Mouse (Mus musculus): ENCODE measurements around the gene Zranb1.
A peak's percentile ranks its signal among the peaks of the same experiment; 100 is the strongest.

Zranb1 gene

DNA sequence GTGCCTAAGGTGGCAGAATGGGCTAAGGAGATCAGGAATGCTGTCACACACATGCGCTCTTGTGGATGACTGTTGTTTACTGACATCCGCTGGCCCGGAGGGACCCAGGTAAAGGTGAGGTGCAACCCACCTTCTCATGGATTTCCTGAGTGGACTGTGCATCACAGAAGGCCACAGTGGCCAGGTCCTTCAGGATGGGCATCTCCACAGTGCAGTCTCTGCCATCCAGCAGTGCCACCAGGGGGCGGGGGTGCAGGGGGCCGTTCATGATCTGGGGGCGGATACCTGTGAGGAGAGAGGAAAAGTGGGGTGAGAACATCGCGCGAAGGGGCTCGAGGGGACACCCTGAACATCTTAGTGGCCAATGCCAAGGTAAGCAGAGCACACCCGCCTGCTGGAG is 68.1 kb downstream of the Zranb1 start:
- peak; percentile 12 to 58 for DNase-seq (ENCODE audit: low spot score in 2 of 2)

- peak in 1 of 2 experiments; percentile 49 for DNase-seq (ENCODE audit: low spot score in 2 of 2)
Measured at GRCm38 (mm10) chr7:133001388-133001787, 70.4 kb downstream of the Zranb1 start.

GRCm38 (mm10) chr7:133002271-133002670 is 71.3 kb downstream of the Zranb1 start:
- DNase-seq (ENCODE audit: low spot score in 2 of 2), result no peak

- DNase-seq (ENCODE audit: low spot score in 2 of 2), result peak; percentile 74 to 75
Measured at GRCm38 (mm10) chr7:133003421-133003820, 72.5 kb downstream of the Zranb1 start.

DNA sequence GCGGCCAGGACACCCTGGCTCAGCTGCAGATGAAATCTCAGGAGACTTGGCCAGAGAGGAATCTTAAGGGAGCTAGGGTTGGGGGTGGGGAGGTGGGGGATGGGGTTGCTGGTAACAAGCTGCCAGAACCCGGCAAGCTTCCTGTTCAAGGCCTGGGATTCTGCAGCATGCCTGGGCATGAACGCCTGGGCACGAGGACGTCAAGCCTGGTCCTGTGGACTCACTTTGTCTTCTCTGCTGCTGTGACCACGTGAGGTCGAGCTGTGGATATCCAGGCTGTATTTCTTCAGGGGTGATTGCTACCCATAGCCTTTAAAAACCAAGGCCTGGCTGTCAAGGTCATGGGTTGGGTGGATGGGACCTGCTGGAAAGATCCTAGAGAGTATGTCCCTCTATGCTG is 74.8 kb downstream of the Zranb1 start:
- DNase-seq (ENCODE audit: low spot score in 2 of 2), result no peak

DNA sequence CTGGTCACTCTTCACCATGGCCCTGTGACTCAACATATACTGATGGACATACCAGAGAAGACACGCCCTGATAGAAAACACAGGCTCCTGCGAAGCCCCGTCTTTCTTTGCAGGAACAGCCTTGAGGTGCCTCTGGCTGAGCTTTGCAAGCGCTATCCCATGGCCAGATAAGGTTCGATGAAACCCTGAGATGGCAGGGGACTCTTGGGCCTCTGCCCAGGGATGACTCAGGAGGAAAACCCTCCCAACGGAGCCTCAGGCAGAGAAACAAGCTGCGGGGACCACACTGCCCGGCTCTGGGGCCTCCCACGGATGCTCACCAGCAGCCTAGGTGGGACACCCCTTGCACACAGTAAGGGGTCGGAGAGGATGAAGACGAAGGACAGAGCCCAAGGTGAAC is 76.4 kb downstream of the Zranb1 start:
- peak in 1 of 2 experiments; percentile 66 for DNase-seq (ENCODE audit: low spot score in 2 of 2)

- DNase-seq (ENCODE audit: low spot score in 2 of 2), result no peak
Measured at GRCm38 (mm10) chr7:133008663-133009062, 77.7 kb downstream of the Zranb1 start.

DNA sequence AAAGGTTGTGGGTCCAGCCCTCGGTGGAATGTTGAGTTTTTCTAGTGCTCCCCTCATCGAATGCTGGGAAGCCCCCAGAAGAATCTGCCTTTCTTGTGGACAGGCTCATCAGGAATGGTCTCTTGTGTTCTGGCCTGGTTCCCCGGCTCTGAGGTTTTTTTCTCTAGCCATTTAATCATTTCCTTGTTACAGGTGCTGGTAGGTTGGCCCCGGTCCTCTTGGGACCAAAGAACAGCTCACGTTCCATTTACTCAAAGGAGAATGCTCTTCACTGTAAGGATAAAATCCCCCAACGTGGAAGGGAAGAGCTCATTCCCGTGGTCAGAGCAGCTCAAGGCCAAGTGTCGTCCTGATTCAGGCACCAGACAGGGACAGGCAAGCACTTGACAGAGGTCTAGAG is 78.7 kb downstream of the Zranb1 start:
- no peak for DNase-seq (ENCODE audit: low spot score in 2 of 2)

- DNase-seq (ENCODE audit: low spot score in 2 of 2), result no peak
Measured at GRCm38 (mm10) chr7:133010477-133010876, 79.5 kb downstream of the Zranb1 start.

GRCm38 (mm10) chr7:133011191-133011590 is 80.2 kb downstream of the Zranb1 start:
- no peak for DNase-seq (ENCODE audit: low spot score in 2 of 2)

DNA sequence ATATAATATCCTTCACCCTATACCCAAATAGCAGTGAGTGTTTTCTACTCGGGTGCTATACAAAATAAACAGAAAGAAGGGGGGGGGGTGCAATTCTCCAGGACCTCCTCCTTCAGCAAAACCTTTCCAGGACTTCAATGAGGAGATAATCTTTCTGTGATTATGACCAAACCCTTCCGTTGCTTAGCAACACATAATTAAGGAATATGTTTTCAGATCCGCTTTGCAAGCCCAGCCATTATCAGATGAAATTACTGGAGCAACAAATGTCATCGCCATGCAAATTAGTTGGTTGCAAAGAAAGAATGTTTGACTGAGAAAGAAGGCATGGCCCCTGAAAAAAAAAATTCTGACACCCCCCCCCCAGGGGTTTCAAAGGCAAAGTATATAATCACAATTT is 80.7 kb downstream of the Zranb1 start:
- DNase-seq (ENCODE audit: low spot score in 2 of 2), result no peak

- no peak for DNase-seq (ENCODE audit: low spot score in 2 of 2)
Measured at GRCm38 (mm10) chr7:133012637-133013366, 81.9 kb downstream of the Zranb1 start.

- DNase-seq (ENCODE audit: low spot score in 2 of 2), result no peak
Measured at GRCm38 (mm10) chr7:133013923-133014322, 83.0 kb downstream of the Zranb1 start.

DNA sequence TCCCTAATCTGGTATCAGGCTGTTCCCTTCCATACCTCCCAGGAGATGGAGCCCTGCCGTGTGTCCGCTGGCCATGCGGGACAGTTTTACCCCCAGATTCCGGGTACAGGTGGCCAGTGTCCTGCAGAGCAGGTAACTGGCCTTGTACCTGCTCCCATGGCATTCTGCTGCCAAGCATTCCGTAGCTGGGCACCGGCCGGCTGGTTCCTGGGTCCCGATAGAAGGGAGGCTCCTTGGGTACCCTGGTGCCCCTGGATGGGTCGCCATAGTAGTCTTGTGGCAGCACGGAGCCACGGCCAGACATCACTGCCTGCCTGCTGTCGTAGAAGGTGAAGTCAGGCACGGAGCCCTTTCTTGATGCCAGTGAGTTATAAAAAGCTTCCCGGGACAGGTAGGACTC is 83.7 kb downstream of the Zranb1 start:
- DNase-seq (ENCODE audit: low spot score in 2 of 2), result no peak

DNA sequence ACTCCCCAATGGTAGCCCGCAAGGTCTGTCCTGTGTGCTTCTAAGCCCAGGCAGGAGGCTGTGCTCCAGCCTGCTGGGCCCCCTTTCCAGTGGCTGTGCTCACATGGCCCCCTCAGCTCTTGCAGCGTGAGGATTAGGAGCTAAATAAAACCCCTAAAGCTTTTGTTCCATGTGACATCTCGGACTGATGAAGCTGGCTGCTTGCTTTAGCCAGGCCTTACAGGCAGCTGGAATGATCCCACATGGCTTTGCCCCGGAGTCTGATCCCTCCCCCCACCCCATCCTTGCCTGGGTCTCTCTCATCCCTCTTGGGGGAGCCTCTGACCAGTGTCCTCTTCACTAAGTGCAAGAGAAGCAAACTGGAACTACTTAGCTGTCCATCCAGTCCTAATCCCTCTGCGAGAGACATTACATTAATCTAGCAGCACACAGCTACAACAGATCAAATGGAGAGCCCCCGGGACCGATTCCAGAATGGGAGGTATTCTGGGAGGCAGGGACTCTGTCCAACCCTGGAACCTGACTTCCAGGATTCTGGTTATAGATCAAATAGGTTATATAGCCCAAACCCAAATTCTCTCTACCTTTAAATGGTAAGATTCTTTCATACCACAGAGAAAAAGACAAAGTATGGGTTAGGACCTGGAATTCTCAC is 84.6 kb downstream of the Zranb1 start:
- no peak for DNase-seq (ENCODE audit: low spot score in 2 of 2)

- DNase-seq (ENCODE audit: low spot score in 2 of 2), result no peak
Measured at GRCm38 (mm10) chr7:133018961-133019360, 88.0 kb downstream of the Zranb1 start.

DNA sequence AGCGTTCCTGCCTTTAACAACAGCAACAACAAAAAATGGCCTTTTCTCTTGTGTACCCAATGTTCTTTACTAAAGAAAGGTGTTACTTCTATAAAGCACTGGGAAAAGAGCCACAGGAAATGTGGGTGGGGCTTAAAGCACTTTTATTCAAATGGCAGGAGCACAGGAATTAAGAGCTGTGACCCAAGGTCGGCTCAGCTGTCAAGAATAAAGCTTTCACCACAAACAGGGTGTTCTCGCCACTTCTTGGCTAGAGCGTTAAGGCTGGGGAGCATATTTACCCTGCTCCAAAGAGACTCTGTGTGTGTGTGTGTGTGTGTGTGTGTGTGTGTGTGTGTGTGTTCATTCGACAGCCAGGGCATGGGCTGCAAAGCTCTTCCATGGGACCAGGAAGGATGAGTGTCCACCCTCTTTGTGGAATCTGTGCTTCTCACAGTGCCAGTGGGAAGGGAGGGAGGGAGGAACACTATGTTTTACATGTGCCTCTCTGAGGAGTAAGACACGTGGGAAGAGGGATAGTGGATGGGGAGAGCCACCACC is 88.6 kb downstream of the Zranb1 start:
- no peak for DNase-seq (ENCODE audit: low spot score in 2 of 2)

DNA sequence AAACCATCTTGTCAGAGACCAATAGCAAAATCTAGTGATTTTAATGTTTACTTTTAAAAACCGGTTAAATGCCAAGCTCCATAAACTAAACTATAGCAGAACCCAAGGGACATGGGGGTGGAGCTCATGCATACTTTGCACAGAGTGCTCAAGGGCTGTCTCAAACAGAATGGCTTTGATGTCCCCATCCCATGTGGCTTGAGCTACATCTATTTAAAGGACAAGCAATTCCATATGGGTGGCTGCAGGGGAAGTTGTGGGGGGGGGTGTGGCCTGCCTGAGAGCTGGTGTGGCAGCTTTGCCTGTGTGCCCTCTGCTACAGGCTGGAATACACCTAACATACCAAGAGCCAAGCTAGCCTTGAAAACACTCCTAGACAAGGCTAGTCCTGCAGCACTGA is 93.8 kb downstream of the Zranb1 start:
- DNase-seq (ENCODE audit: low spot score in 2 of 2), result no peak

DNA sequence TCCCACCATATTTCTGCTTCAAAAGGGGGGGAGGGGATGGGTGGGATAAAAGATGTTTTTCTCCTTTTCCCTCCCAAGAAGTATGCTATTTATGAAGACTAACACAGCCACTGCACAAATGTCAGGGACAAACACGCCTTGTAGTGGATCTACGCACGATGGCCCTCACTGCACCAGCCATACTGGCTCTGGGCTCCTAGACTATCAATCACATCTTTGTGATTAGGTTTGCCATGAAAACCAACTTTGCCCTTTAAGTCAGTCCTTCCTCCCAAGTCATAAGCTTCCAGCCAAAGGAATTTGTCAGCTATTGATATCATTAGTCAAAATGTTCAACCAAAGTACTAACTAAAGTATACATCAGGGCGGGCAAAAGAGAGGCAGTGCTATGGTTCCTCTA is 97.0 kb downstream of the Zranb1 start:
- no peak for DNase-seq (ENCODE audit: low spot score in 2 of 2)

- no peak for DNase-seq (ENCODE audit: low spot score in 2 of 2)
Measured at GRCm38 (mm10) chr7:133029004-133029403, 98.1 kb downstream of the Zranb1 start.

GRCm38 (mm10) chr7:133029496-133030047 is 98.6 kb downstream of the Zranb1 start:
- DNase-seq (ENCODE audit: low spot score in 2 of 2), result no peak

GRCm38 (mm10) chr7:133032589-133033203 is 101.8 kb downstream of the Zranb1 start:
- DNase-seq (ENCODE audit: low spot score in 2 of 2), result peak in 1 of 2 experiments; percentile 53
